Mouse (Mus musculus) monocyte, adult 5-6 weeks (primary cell): ENCODE data around the gene Trhr2. TPM values are rescaled to one million over a fixed set of nuclear protein-coding genes. Genes with fewer than 3 reads are reported as not detected.

Source experiments
- ATAC-seq: fragments of 153-309, 156-312 bp; replicated peaks from 2 replicates; pipeline ENCODE4 v1.8.0; 2017; ENCODE audit warnings: mild to moderate bottlenecking; ENCODE audit not compliant: low TSS enrichment, insufficient number of reproducible peaks, severe bottlenecking, poor library complexity, low FRiP score
- total RNA-seq: library from RNA; stranded (forward); fragments of 200-1000, 200-491, 200-594 nt; gene quantifications from 3 replicates; pipeline ENCODE4 v1.2.3, GENCODE M21; 2017

The Trhr2 gene
- not detected in 3 replicates for total RNA-seq

DNA sequence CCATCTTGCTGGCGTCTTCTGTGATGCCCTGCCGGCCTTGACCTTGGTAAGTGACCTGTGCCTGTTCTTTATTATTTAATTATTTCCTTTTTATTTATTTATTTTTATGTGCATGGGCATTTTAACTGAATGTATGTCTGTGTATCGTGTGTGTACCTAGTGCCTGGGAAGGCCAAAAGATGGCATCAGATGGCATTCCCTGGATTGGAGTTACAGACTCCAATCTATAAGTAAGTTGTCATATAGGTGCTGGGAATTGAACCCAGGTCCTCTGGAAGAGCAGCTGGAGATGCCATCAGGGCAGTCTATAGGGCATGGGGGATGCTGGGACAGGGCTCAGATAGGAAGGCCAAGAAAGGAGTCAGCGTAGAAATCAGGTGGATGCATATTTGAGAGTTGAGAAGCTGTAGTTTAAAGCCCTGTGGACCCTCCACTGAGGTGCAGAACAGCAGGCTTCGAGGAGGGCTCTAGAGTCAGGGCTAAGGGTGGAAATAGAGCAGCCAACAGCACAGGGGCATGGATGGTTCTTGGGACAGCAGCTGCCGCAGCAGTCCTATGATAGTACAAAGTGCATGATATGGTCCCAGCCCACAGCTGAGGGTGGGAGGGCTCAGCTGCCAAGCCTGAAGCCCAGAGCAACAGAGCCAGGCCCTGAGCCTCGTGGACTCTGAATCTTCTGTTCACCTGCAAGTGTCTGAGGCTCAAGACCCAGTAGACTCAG lies at the start of gene Trhr2:
TSS of gene Trhr2 (minus strand) at position 51 of the 721 bp plus-strand sequence.
- ATAC-seq: no peak

DNA sequence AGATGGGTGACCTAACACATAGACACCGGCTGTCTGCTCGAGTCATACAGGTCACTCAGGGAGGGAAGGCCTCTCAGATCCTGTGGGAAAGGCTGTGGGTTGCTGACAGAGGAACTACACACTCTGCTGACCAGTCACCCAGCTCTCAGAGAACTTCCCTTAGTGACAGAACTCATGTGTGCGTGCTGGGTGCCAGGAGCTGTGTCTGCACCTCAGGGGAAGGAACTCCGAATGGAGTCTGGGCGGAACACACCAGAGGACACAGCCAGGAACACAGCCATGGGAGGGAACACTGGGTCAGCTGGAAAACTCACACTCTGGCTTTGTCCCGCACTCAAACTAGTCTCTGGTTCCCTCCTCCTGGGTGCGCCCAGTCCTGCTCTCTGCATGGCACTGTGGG lies 47.1 kb upstream of the Trhr2 start:
- no peak for ATAC-seq

DNA sequence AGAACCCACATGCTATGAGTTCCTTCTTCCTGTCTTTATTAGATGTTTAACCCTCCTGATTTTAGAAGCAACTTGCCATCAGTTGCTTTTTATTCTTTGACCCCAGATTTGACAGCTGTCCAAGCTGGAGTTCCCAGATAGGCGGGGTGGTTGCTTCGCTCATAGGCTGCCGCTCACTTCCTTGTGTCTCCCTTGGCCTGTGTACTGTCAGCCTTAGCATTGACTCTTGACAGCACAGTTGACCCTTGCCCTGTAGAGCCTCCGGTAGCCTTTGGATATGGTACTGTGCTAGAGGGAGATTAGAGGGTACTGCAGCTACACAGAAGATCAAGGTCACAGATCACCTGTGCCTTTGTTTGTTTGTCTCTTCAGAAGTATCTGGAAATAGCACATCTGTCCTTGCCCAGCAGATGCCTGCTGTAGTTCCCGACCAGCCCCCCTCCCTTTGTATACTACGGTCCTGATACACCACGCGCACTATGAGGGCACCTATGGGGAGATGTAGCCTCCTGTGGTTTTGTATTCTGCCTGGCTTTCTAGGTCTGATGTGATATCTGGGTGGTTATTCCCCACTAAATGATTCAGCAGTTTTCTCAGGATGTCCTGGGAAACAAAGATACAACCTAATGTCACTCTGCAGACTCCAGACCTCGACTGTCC lies 44.7 kb upstream of the Trhr2 start:
- ATAC-seq: no peak

DNA sequence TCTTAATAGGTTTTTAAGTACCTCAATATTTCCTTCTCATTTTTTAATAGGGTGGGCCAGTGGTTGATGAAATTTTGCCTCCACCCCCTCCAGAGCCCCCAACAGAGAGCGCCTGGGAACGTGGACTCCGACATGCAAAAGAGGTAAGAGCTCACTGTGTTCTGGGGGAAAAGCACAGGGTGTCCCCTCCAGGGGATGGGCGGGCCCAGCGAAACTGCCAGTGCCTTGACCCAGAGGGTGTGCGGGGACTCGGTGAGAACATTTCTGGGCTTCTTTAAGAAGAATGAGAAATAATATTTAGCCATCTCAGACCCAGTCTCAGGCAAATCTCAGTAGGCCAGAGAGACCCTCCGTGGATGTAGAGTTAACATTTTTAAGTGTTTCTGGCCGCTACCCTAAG lies 37.6 kb upstream of the Trhr2 start:
- no peak for ATAC-seq

DNA sequence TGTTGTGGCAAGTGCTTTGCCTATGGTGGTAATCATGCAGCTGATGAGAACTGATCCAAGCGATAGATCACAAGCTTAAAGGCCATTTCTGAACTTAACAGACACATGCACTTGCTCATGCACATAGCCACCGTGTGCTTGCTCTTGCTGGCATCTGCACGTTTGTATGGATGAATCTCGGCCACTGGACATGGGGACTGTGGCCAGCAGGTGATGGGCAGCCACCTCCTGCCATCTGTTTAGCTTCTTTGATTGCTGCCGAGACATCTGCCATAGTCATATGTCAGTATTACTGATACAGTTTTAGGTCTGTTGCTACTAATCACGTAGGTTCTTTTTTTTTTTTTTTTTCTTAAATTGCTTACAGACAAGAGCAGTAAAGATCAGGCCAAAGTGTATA lies 34.7 kb upstream of the Trhr2 start:
- no peak for ATAC-seq

DNA sequence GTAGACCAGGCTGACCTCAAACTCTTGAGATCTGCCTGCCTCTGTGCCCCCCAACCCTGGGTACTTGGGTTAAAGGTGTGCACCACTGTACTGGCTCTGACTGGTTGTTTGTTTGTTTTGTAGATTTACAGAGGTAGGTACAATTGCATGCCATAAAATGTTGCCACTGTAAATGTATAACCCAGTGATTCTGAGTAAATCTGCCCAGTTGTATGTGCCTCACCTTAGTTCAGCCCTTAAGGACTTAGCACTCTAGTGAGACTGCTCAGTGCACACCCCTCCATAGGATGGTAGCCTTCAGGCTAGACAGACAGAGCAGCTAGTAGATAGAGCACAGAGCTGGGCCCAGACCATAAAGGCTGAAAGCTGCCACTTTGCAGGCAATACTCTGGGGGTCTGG lies 33.2 kb upstream of the Trhr2 start:
- ATAC-seq: no peak

DNA sequence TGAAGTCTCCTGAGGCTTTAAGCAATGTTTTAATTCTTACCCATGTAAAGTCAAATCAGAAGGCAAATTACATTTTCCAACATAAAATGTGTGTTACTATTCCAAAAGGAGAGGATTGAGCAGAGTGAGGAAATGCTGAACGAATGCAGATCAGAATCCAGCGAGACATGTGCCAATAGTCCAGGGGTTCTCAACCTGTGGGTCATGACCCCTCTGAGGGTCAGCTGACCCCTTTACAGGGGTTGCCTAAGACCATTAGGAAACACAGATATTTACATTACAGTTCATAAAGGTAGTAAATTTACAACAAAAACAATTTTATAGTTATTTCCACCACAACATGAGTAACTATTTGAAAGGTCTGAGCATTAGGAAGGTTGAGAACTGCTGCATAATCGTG lies 30.2 kb upstream of the Trhr2 start:
- no peak for ATAC-seq

DNA sequence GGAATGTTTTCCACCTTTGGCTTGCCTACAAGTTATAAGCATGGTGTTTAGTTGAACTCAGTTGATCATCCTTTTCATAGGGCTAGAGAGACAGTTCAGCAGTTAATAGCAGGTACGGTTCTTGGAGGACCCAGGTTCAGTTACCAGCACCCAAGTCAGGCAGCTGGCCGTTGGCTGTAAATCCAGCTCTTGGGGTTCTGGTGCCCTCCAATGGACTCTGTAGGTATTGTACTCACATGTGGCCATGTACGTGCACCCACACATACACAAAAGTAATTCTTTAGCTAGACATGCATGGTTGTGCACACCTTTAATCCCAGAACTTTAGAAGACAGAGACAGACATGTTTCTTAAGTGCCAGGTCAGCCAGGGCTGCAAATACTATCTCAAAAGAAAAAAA lies 28.8 kb upstream of the Trhr2 start:
- no peak for ATAC-seq

DNA sequence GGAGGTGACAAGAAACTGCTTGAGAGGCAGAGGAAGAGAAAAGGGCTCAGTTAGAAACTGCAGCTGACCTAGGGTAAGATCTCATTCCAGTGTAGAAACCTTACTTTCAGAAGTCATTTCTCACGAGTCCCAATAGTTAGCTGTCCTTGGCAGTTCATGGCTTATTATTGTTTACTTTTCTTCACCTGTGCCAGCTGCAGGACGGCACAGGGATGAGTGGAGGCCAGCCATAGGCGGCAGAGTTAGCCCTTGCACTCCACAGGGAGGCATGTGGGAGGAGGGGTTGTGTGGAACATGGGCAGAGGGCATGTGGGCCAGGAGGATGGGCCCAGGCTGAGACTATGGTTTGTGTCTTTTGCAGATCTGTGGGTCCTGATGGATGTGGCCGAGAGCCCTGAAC lies 22.5 kb upstream of the Trhr2 start:
- ATAC-seq: no peak

DNA sequence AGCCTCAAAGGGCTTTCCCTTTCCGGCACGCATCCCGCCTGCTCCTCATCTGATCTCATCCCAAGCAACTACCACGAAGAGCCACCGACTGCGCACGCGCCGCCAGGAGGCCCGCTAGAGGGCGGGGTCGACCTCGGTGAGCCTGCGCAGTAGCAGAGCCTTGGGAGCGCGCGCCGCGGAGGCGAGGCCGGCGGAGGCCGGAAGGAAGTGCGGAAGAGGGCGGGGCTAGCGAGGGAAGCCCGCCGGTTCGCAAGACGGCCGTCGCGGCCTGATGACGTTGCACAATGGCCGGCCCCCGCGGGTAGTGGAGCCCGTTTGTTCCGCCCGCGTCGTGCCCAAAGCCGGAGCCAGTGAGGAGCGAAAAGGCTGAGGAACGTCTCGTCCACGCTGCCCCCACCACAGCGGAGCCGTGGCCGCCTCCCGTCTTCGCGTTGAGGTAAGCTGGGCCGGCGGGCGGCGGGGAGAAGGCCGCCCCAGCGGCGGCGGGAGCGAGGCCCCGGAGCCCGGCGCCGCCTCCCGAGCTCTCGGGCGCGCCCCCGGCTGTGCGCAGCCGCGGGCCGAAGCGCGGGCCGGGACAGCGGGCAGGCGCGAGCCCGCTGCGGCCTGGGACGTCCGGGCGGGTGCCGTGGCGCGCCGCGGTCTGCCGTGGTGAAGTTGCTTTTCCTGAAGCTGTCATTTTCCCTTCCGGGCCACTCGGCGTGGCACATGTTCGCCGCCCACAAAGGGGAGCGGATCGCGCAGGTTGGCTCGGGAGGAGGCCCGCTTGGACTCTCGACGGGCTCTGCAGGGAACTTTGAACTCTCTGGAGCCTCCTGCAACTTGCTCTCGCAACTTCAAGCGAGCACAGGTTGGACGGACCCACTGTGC lies 16.1 kb upstream of the Trhr2 start, which contains the start of gene Zc3h18:
TSS of gene Zc3h18 (plus strand) at position 245 of the 867 bp plus-strand sequence.
- peak; percentile 92 for ATAC-seq

DNA sequence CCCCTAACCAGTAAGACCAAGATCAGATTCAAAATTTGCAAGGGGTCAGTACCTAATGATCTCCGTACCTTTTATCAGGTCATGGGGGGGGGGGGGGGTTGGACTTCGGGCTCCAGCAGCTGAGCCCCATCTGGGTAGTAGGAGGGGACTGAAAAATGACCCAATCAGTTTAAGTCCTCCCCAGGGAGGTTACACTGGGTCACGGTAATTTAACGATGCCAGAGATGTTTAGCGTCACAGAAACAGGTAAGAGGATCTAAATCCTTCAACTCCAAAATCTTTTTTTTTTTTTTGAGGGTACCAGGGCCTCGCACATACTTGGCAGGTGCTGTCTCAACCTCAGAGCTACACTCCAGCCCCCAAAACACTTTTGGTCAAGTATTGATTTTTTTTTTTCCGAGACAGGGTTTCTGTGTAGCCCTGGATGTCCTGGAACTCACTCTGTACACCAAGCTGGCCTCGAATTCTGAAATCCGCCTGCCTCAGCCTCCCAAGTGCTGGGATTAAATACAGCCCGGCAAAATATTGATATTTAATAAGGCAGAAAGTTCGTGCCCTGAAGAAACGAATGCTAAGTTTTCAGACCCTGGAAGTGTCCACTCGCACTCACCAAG lies 15.3 kb upstream of the Trhr2 start:
- no peak for ATAC-seq

DNA sequence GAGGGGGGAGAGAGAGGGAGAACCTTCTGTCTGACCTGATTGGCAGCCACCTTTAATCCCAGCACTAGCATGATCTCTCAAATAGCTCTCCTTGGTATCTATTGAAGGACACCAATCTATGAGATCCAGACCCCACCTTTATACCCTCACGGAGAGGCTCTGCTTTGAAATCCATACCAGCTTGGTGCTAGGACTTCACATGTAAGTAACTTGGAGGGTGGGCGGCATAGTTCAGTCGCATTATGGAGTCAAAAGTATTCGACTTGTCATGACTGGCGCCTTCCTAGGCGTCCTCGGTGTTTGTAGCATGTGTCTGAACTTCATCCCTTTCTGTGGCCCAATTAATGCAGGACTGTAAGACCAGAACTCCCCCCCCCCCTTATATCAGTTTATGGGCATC lies 14.8 kb upstream of the Trhr2 start:
- no peak for ATAC-seq

DNA sequence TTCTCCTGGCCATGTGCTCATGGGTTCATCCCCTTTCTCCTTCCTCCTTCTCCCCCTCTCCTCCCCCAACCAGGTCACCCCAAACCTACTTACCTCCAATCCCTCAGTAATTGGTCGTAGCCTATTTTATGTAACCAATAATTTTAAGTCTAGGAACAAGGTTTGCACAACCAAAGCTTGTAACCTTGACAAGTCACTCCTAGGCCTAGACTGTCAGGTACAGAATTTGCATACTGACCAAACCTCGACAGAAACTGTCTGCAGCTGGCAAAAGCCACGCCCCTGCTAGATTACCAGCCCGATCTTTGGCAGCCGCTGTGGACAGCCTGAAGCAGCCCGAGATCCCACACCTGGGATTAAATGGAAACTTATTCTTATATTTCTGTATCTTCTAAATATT lies 11.2 kb upstream of the Trhr2 start:
- ATAC-seq: no peak

DNA sequence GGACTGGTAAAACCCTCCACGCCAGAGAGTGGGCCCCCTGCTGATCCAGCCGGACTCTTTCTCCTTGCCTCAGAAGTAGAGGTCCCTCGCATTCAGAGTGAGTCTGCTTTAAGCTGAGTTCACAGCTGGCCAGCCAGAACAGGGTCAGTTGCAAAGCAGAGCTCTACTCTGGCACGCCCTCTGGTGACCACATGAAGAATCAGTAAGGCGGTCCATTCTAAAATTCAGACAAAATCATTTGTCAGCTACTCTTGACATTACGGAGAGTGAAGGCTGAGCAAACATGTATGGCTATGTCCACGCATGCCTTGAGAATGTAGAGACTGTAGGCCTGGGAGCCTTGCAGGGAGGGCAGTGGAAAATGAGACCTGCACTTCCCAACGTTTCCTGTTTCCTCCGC lies 9.1 kb upstream of the Trhr2 start:
- ATAC-seq: peak; percentile 72; the same call in 1 of the 2 replicates

DNA sequence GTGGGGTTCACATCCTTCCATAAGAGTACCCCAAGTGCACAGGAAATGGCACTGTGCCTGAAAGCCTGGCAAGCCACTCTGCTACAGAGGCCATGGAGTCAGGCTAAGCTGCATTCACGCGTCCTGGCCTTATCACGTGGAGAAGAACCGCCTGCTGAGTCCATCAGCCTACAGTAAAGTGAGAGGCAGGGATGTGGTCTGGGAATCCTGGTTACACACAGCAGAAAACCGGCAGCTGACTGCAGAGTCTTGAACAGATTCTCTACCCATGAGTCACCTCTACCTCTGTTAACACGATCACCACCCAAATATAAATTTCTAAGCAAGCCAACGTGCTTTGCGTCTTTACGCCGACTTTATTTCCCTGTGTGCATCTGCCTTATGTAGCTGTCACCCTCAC lies 7.9 kb upstream of the Trhr2 start:
- ATAC-seq: no peak

DNA sequence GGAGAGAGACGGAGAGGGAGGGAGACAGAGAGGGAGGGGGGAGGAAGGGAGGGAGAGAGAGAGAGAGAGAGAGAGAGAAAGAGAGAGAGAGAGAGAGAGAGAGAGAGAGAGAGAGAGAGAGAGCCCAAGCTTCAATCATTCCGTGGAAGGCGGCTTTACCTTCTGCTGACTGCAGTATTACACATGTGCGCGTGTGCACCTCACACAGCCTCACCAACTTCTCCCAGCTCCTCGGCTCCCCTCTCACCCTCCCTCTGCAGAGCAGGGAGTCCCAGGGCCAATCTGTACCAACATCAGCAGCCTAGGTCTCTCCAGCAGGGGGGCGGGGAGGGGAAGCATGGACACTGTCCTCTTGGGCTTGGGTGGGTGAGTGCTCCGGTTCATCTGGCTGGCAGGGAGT lies 2.4 kb upstream of the Trhr2 start:
- ATAC-seq: no peak

DNA sequence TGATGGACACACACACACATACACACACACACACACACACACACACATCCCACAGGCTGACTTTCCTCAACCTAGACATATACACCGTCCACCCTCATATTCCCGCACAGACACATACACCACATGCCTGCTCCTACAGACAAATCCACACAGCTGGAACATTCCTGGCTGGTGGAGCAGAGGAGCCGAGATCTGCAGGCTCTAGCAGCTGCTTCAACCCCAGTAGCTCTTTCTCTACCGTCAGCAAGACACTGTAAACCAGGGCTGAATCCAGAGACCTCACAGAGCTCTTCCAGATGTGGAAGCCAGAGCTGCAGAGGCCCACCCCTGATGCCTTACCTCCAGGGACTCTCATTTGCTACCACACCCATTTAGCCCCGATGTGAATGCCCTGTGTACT lies 1.7 kb upstream of the Trhr2 start:
- ATAC-seq: no peak

DNA sequence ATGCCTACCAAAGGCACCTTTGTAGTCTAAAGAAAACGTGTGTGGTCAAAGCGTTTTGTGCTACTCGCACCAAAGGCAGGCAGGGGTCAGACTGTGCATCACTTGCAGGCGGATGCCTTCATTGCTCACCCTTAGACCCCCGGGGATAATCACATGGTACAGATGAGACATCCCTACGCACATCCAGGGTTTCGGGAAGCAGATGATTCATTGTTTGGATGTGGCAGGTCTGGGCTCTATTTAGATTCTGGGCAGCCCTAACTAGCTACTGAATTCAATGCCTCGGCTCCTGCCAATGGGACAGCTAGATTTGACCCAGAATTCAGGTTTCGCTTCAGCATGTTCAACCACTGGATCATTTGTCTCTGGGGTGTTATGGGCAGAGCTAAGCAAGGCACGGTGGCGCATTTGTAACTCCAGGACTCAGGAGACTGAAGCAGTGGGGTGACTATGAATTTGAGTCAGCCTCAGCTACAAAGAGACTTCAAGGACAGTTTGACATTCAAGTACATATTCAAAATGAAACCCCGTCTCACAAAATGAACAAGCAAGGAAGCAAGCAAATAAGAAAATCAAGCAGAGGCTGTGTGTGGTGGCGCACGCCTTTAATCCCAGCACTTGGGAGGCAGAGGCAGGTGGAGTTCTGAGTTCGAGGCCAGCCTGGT lies 1.3 kb downstream of the Trhr2 start:
- ATAC-seq: no peak

DNA sequence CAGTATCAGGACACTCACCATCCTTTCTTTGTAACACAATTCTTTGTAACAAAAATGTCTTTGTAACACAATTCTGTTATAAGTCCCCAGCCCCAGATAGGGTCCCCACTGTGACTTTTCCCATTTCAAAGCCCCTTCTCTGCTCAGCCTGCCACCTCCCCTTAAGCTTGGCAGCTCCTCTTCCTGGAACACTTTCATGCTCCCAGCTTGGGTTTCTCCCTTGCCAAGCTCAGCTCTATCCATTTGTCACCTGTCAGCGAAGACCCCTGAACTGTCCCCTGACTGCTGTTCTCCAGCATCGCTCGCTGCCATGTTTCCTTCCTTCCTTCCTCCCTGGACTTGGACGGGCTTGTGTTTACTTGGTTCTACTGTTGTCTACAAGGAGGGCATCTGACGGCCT lies 2.9 kb downstream of the Trhr2 start:
- no peak for ATAC-seq
